Mouse (Mus musculus) kidney, postnatal 14 days (tissue): ENCODE measurements around the gene Timm8a1.

Experiments
- DNase-seq: peaks from one replicate; pipeline ENCODE4 v3.0.0; 2022; ENCODE audit warnings: mixed read lengths

The Timm8a1 gene

GRCm38 (mm10) chrX:134523772-134524171 lies 17.9 kb downstream of the Timm8a1 start:
- DNase-seq: no peak

DNA sequence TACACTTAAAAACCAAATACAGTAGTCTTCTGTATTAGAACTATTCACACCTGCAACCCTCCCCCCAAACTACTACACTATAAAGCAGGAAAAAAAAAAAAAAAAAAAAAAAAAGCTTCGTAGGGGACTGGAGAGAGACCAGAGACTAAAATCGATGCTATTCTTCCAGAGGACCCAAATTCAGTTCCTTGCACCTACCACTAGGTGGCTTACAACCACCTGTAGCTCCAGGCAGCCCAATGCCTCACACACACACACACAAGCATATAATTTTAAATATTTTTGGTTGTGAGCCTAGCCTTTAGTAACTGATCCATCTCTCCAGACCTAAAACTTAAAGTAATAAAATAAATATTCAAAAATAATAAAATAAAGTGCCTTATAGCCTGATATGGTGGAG lies 32.2 kb downstream of the Timm8a1 start:
- no peak for DNase-seq

DNA sequence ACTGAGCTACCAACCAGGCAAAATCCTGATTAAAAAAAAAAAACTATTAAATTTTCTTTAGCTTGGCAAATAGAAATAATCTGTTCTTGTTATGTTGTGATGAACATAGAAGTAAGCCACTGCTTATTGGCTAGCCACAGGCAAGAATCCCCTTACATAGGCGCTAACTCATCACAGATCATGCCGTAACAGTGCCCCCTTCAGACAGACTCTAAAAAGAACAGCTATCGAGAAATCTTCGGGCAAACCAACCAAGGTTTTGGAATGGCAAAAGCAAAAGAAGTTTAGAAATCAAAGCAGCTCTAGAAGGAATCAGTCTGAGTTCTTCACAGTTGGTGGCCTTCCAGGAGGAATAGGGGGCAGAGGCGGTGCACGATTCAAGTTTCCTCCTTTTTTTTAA lies 33.7 kb downstream of the Timm8a1 start:
- no peak for DNase-seq

- DNase-seq: no peak
Measured at GRCm38 (mm10) chrX:134500651-134501050, 41.0 kb downstream of the Timm8a1 start.
